Mouse (Mus musculus) hindbrain, embryonic 12.5 days (tissue): ENCODE measurements around the gene Atxn1. TPM values are rescaled to one million over a fixed set of nuclear protein-coding genes. Genes with fewer than 3 reads are reported as not detected.

Source experiments
- ATAC-seq: fragments of 200-750 bp; cut with Nextera tagmentation; 2 replicates; pipeline ENCODE4 v1.8.0; 2017; ENCODE audit warnings: moderate TSS enrichment; ENCODE audit not compliant: low FRiP score
- H3K27ac ChIP-seq: fragments of 300-500 bp; sonication (generic); 2 replicates; pipeline ENCODE4 v1.5.1; 2016; ENCODE audit warnings: mild to moderate bottlenecking
- H3K27me3 ChIP-seq: fragments of 300-500 bp; sonication (generic); 2 replicates; pipeline ENCODE4 v1.6.1; 2016; ENCODE audit warnings: mild to moderate bottlenecking
- H3K36me3 ChIP-seq: fragments of 300-500 bp; sonication (generic); 2 replicates; pipeline ENCODE4 v1.6.1; 2016; ENCODE audit warnings: mild to moderate bottlenecking
- H3K4me1 ChIP-seq: fragments of 300-500 bp; sonication (generic); 2 replicates; pipeline ENCODE4 v1.6.1; 2016
- H3K4me2 ChIP-seq: fragments of 300-500 bp; sonication (generic); replicated peaks from 2 replicates; pipeline ENCODE4 v1.6.1; 2016; ENCODE audit warnings: mild to moderate bottlenecking
- H3K4me3 ChIP-seq: fragments of 300-500 bp; sonication (generic); 2 replicates; pipeline ENCODE4 v1.5.1; 2016; ENCODE audit warnings: mild to moderate bottlenecking
- H3K9ac ChIP-seq: fragments of 300-500 bp; sonication (generic); 2 replicates; pipeline ENCODE4 v1.6.1; 2016; ENCODE audit warnings: mild to moderate bottlenecking, moderate library complexity
- H3K9me3 ChIP-seq: fragments of 300-500 bp; sonication (generic); replicated peaks from 2 replicates; pipeline ENCODE4 v1.6.1; 2016; ENCODE audit warnings: mild to moderate bottlenecking
- WGBS: fragments of 180-500 bp; shearing (Covaris S2); methylation state at CpG from one replicate; pipeline ENCODE4 v1.1.7; 2016; 5-methylcytosine and 5-hydroxymethylcytosine counted together
- polyA plus RNA-seq: library from polyadenylated mRNA; unstranded; fragments of >200 nt; fragmentation: Nextera tagmentation; extraction: Ambion mirVana; gene quantifications from 2 replicates; pipeline ENCODE4 v1.2.1, GENCODE M21; 2016

Atxn1 gene
- polyA plus RNA-seq, 1 experiment from 2014 or later = 5.0 TPM

DNA sequence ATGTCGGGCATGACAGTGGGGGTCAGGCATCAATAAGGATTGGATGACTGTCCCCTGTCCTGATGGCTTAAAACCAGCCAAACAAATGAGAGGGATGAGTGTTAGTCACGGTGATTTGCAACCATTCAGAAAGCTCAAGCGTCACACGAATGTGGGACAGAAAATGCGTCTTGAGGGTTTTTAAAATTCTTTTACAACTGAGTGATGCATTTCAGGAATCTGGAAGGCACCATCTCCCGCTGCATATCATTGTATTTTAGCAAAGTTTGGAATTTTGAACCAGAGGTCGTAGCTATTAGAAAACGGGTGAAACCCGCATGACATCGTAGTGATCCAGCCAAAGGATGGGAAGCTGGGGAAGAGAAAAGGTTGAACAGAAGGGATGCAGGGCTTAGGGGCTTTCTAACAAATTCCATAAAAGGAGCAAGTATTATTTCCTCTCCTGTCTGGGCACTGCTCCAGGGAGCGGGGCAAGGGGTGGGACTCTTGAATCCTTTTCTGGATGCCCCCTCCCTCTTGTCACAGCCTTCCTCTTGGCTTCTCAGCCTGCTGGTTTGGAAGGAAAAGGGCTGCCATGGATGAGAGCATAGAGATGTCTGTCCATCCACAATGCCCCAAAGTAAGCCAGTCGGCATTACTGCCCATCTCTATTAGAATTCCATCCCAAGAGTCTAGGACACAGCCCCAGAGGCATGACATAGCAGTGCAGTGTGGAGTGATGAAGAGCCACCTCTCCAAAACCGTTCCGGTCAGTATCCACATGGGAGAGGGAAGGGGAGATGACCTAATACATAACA is 84.9 kb downstream of the Atxn1 start:
- peaks cover 14% of the 10 kb centered on the region for H3K4me1 ChIP-seq
- H3K27me3 ChIP-seq = no peaks in the 10 kb centered on the region
- no peaks in the 10 kb centered on the region for H3K36me3 ChIP-seq
- no peaks in the 10 kb centered on the region for H3K9me3 ChIP-seq
- no peak for ATAC-seq
- no peak overlapping the region for H3K4me2 ChIP-seq
- 51% methylated on average over 14 of the region's 14 CpGs for WGBS
- H3K9ac ChIP-seq = no peak overlapping the region
- no peak overlapping the region for H3K4me3 ChIP-seq
- no peak overlapping the region for H3K27ac ChIP-seq

DNA sequence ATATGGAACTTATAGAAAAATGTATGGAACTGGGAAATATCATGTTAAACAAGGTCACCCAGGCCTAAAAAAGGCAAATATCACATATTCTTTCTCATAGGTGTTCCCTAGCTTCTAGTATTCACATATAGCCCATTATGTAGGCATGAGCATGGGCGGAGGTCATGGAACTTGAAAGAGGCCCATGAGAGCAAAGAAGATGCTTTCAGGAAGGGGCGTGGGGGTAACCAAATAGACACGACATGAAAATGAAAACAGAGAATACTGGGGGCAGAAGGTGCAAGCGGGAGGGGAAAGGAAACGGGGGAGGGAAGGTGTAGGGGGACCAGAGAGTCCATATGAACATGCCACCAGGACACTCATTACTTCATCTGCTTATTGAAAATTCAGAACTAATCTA is 87.9 kb downstream of the Atxn1 start:
- Histone ChIP-seq H3K4me3 (no peak overlapping the region), H3K36me3 (no peaks in the 10 kb centered on the region), H3K4me2 (no peak overlapping the region), H3K27me3 (no peaks in the 10 kb centered on the region), H3K4me1 (peaks cover 14% of the 10 kb centered on the region), H3K9ac (no peak overlapping the region), H3K27ac (no peak overlapping the region), H3K9me3 (no peaks in the 10 kb centered on the region)
- 76% methylated on average over 5 of the region's 5 CpGs for WGBS
- no peak for ATAC-seq

DNA sequence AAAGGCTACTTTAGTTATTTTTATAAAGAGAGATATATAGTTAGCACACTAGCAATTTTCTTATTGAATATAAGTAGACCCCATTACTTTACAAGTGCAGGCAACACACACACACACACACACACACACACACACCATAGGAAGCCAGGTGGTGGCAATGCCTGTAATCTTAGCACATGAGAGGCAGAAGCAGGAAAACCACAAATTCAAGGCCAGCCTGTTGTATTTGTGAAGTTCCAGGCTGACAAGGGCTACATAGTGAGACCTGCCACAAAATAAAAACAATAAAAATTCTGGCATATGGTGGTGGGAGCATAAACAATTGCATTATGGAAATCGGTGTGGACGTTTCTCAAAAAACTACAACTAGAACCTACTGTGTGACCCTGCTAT is 88.4 kb downstream of the Atxn1 start:
- H3K4me3 ChIP-seq = no peak overlapping the region
- WGBS = 79% methylated on average over 2 of the region's 2 CpGs
- H3K27ac ChIP-seq = no peak overlapping the region
- no peaks in the 10 kb centered on the region for H3K9me3 ChIP-seq
- H3K4me1 ChIP-seq = peaks cover 13% of the 10 kb centered on the region
- H3K4me2 ChIP-seq = no peak overlapping the region
- ATAC-seq = no peak
- no peaks in the 10 kb centered on the region for H3K27me3 ChIP-seq
- no peak overlapping the region for H3K9ac ChIP-seq
- no peaks in the 10 kb centered on the region for H3K36me3 ChIP-seq

DNA sequence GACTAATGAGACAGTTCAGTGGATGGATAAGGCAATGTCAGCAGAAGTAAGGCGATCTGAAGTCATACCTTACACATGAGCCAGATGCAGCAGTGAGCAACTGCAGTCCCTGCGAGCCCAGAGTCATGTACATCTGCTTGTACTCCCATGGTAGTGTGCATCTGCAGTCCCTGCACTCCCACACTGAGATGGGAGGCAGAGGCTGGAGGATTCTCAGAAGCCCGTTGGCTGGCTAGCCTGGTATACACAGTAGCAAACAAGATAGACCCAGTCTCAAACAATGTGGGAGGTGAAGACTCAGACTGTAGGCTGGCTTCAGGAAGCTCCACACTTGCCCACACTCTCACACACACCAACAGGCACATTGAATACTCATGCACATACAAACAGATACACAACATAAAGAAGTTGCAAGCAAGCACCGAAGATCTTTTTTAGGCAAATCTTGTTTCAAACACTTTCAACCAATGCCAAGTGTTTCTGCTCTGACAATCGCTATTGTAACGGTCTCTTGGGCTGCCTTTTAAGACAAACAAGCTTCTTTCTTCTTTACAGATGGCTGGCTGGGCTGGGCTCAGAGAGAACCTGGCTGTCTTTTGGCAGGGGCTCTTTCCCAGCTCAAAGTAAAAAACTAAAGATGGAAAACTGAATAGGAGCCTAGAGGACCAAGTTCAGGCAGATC is 89.0 kb downstream of the Atxn1 start:
- Histone ChIP-seq H3K4me3 (no peak overlapping the region), H3K36me3 (no peaks in the 10 kb centered on the region)

DNA sequence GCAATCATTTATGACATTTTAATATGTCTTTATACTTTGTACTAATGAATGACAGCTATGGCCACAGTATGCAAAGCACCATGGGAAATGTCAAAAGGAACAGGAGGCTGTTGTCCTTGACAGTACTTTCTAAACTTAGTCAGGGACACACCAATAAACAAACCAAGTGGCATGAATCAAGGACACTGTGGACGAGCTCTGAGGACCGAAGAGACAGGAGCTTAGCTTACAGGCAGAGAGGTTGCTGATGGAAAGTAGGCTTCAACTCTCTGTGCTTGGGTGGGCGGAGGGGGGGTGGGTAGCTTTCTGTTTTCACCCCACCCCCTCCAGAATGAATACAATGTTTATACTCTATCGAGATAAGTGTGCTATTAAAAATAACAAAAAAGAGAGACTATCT is 90.6 kb downstream of the Atxn1 start:
- ATAC-seq = no peak
- no peaks in the 10 kb centered on the region for H3K36me3 ChIP-seq
- WGBS = 98% methylated on average over 4 of the region's 4 CpGs
- no peak overlapping the region for H3K9ac ChIP-seq
- no peaks in the 10 kb centered on the region for H3K27me3 ChIP-seq
- H3K9me3 ChIP-seq = no peaks in the 10 kb centered on the region
- 0 out of 2 replicates have a peak, but pooled peaks cover 2% of the 10 kb centered on the region for H3K4me1 ChIP-seq
- no peak overlapping the region for H3K4me3 ChIP-seq
- no peak overlapping the region for H3K4me2 ChIP-seq
- no peak overlapping the region for H3K27ac ChIP-seq

More for the DNA sequence above, 89.0 kb downstream of the Atxn1 start:
- H3K4me1 ChIP-seq = peaks cover 11% of the 10 kb centered on the region
- no peaks in the 10 kb centered on the region for H3K27me3 ChIP-seq
- no peak overlapping the region for H3K9ac ChIP-seq
- no peak overlapping the region for H3K27ac ChIP-seq
- no peaks in the 10 kb centered on the region for H3K9me3 ChIP-seq
- no peak overlapping the region for H3K4me2 ChIP-seq
- 73% methylated on average over 6 of the region's 6 CpGs for WGBS
- ATAC-seq = no peak

DNA sequence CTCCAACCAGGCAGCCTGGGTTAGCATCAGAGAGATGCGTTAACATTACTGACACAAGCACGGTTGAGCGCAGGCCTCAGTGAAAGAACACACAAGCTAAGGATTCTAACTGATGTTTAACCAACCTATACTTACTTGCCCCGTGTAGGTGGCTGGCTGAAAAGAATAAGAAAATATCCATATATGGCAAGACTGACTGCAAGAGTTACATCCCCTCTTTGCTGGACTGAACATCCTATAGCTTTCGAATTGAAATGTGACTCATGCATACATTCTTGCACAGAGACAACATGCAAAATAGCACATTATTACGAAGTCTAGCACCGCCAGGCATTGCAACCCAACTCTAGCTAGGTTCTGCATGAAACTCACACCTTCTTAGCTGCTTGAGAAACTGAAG is 91.8 kb downstream of the Atxn1 start:
- WGBS = 94% methylated on average over 7 of the region's 7 CpGs
- Histone ChIP-seq H3K9ac (no peak overlapping the region), H3K4me2 (no peak overlapping the region), H3K4me1 (0 out of 2 replicates have a peak, but pooled peaks cover 2% of the 10 kb centered on the region), H3K27me3 (no peaks in the 10 kb centered on the region), H3K27ac (no peak overlapping the region), H3K9me3 (no peaks in the 10 kb centered on the region), H3K36me3 (no peaks in the 10 kb centered on the region), H3K4me3 (no peak overlapping the region)
- no peak for ATAC-seq

DNA sequence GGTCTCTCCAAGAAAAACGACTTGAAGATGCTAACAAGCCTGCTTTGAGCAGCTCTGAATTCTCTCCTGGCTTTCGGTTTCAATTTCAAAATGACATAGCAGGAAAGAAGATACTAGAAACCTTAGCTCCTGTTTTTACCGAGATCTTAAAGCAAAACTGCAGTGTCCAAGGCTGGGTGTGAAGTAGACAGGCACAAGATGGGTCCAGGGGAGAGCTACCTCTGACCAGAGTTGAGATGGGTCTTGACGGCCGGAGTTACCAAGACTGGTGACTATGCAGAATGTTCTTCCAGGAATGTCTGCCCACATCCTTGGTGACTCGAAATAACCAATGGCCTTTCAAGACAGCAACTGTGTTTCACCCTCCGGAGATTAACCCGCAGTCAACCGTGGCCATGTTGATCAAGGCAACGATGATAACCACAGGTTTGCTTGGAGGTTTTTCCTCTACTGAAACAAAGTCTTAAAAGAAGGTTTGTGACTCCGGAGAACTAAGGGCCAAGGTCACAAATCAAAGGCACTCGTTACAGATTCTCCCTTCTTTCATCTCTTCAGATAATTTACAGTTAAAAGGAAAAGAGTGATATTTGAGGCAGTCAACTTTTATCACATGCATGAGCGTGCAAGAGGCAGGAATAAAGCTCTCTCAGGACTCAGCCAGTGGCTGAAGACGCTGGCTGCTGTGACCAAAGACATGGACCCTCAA is 92.6 kb downstream of the Atxn1 start:
- 84% methylated on average over 14 of the region's 14 CpGs for WGBS

DNA sequence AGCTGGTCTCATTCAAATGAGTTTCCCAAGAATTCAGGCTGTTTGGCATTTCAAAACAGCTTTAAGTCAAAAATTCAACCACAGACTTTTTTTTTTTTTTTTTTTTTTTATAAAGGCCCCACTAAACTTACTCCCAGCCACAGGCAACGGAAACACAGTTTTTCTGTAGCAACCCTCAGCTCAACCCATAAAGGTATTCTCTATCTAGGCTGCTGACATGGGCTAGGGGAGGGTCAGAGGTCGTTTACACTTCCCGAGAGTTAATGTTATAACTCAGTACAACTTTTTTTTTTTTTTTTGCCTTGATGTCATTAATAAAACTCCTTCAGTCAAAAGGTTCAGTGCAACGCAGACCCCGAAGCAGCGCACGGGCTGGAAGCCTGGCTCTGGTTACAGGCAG is 93.3 kb downstream of the Atxn1 start:
- Histone ChIP-seq H3K36me3 (no peaks in the 10 kb centered on the region), H3K4me1 (0 out of 2 replicates have a peak, but pooled peaks cover 2% of the 10 kb centered on the region), H3K4me3 (no peak overlapping the region), H3K4me2 (no peak overlapping the region), H3K27ac (no peak overlapping the region), H3K9ac (no peak overlapping the region), H3K27me3 (no peaks in the 10 kb centered on the region), H3K9me3 (no peaks in the 10 kb centered on the region)
- WGBS = 67% methylated on average over 7 of the region's 7 CpGs
- ATAC-seq = no peak

More for the DNA sequence above, 92.6 kb downstream of the Atxn1 start:
- ATAC-seq = no peak
- Histone ChIP-seq H3K36me3 (no peaks in the 10 kb centered on the region), H3K27ac (no peak overlapping the region), H3K27me3 (no peaks in the 10 kb centered on the region), H3K4me1 (0 out of 2 replicates have a peak, but pooled peaks cover 2% of the 10 kb centered on the region), H3K9ac (no peak overlapping the region), H3K4me3 (no peak overlapping the region), H3K4me2 (no peak overlapping the region), H3K9me3 (no peaks in the 10 kb centered on the region)

DNA sequence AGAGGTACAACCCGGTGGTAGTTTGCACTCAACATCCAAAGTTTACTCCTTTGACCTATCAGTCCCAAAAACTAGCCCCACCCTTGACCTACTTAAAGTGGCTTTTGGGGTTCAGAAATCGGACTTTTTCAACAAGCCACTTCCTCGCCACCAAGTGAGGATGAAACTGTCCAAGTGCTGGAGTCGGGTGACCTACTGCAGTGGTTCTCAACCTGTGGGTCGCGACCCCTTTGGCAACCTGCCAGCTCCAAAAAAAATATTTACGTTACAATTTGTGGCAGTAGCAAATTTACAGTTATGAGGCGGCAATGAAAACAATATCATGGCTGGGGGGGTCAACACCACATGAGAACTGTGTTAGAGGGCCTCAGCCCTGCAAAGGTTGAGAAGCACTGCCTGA is 95.9 kb downstream of the Atxn1 start:
- Histone ChIP-seq H3K27me3 (no peaks in the 10 kb centered on the region), H3K27ac (no peak overlapping the region), H3K4me3 (no peak overlapping the region), H3K4me2 (no peak overlapping the region), H3K36me3 (no peaks in the 10 kb centered on the region), H3K9me3 (no peaks in the 10 kb centered on the region), H3K9ac (no peak overlapping the region), H3K4me1 (no peaks in the 10 kb centered on the region)
- no peak for ATAC-seq
- WGBS = 84% methylated on average over 8 of the region's 8 CpGs

DNA sequence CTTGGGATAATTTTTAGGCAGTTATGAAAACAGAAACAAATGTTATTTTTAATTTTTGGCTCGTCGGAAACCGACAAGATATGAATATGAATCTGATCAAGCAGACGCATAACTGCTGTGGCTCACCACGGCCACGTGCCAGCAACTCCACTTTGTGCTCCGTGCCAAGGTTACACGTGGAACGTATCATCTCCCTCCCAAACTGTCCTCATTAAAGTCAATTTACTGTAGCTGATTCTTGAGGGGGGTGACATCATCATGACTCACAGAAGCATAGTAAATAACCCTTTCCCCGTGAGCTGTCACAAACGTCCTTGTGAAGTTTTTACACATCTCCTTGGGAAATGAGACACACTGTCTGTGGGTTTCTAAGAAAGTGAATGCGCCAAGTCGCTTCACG is 97.5 kb downstream of the Atxn1 start:
- 90% methylated on average over 14 of the region's 14 CpGs for WGBS

DNA sequence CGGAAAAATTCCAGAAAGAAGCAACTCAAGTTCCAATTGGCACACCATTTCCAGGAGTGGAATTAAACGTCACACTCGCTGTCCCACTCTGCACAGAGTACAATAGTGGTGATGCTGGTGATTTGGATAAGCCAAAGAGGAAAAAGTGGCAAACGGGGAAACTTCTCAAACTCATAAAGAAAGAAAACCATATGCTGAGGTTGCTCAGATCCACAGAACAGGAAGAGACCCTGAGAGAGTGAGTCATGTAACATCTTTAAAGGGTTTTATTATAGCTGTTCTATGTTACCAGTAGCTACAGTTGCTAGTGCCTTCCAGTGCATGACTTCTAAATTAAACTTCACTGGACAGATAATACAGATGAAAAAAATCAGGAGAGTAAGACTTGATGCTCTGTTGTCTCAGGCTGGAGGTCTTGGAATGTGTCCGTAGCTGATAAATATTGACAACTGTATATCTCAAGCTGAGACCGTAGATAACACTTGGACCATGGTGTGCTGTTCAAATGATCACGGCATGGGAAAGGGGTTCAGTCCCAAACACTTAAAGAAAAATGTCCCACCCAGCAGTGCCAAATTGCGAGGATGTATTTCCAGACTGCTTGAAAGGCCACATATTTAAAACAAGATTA is 98.1 kb downstream of the Atxn1 start:
- H3K4me2 ChIP-seq = no peak overlapping the region
- H3K4me1 ChIP-seq = no peaks in the 10 kb centered on the region
- no peaks in the 10 kb centered on the region for H3K27me3 ChIP-seq
- ATAC-seq = no peak
- no peak overlapping the region for H3K4me3 ChIP-seq
- H3K27ac ChIP-seq = no peak overlapping the region
- no peak overlapping the region for H3K9ac ChIP-seq
- no peaks in the 10 kb centered on the region for H3K36me3 ChIP-seq
- 92% methylated on average over 8 of the region's 8 CpGs for WGBS
- no peaks in the 10 kb centered on the region for H3K9me3 ChIP-seq

More for the DNA sequence above, 97.5 kb downstream of the Atxn1 start:
- H3K4me1 ChIP-seq = no peaks in the 10 kb centered on the region
- H3K36me3 ChIP-seq = no peaks in the 10 kb centered on the region
- H3K9ac ChIP-seq = no peak overlapping the region
- no peaks in the 10 kb centered on the region for H3K27me3 ChIP-seq
- no peak overlapping the region for H3K4me2 ChIP-seq
- H3K27ac ChIP-seq = no peak overlapping the region
- H3K4me3 ChIP-seq = no peak overlapping the region
- ATAC-seq = no peak
- no peaks in the 10 kb centered on the region for H3K9me3 ChIP-seq

DNA sequence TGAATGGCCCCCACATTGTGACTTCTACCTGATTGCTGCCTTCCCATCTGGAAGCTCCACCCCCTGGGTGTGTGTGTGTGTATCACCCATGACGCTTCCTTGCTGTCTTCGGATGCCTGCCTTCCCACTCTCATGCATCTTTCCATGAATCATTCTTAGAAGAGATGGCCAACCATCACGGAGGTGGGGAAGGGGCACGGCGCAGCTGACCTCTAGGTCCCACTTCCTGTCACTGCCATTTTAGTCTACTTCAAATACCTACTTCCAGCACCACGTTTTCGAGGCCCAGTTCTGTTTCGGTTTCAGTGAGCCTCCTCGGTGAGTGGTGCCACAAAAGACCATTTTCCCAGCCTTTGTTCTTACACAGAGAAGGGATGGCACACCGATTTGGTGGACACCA is 99.2 kb downstream of the Atxn1 start:
- peaks cover 9% of the 10 kb centered on the region for H3K4me1 ChIP-seq
- no peak overlapping the region for H3K9ac ChIP-seq
- H3K36me3 ChIP-seq = no peaks in the 10 kb centered on the region
- no peak overlapping the region for H3K4me2 ChIP-seq
- no peaks in the 10 kb centered on the region for H3K9me3 ChIP-seq
- no peaks in the 10 kb centered on the region for H3K27me3 ChIP-seq
- no peak overlapping the region for H3K27ac ChIP-seq
- H3K4me3 ChIP-seq = no peak overlapping the region
- ATAC-seq = no peak
- WGBS = 92% methylated on average over 10 of the region's 10 CpGs
